Mouse (Mus musculus) heart, embryonic 14.5 days (tissue): ENCODE measurements at regions not wholly inside any gene's neighbourhood (a gene's known extent, or its start where the extent isn't known, plus 50 kb on each side); places are given as distances from the start of the nearest gene placed in this dataset.

Source experiments
- ATAC-seq: fragments of 200-750 bp; cut with Nextera tagmentation; 2 replicates; pipeline ENCODE4 v1.8.0; 2017; ENCODE audit warnings: low read depth, moderate TSS enrichment; ENCODE audit not compliant: insufficient number of reproducible peaks, insufficient read depth, low FRiP score
- H3K27ac ChIP-seq, 2 experiments: fragments of 200-500 bp in 1 of 2; fragments of 300-500 bp in 1 of 2; sonication (generic) in 1 of 2; replicated peaks in 1 of 2; 2 replicates each; pipeline ENCODE4 v1.5.1; 2012 to 2014; ENCODE audit warnings: low read depth in 2 of 2, low read length in 2 of 2, control low read depth in 1 of 2, mild to moderate bottlenecking in 1 of 2, mixed read lengths in 1 of 2; ENCODE audit not compliant: control insufficient read depth in 1 of 2, insufficient read depth in 1 of 2
- H3K27me3 ChIP-seq: fragments of 300-500 bp; sonication (generic); 2 replicates; pipeline ENCODE4 v1.6.1; 2014; ENCODE audit warnings: mild to moderate bottlenecking, low read length, control low read depth; ENCODE audit not compliant: control insufficient read depth, insufficient read depth
- H3K36me3 ChIP-seq: fragments of 300-500 bp; sonication (generic); 2 replicates; pipeline ENCODE4 v1.6.1; 2014; ENCODE audit warnings: mild to moderate bottlenecking, control low read depth, low read length, mixed read lengths; ENCODE audit not compliant: control insufficient read depth, insufficient read depth
- H3K4me1 ChIP-seq, 2 experiments: fragments of 200-500 bp in 1 of 2; fragments of 300-500 bp in 1 of 2; sonication (generic) in 1 of 2; 2 replicates each; pipeline ENCODE4 v1.6.1; 2012 to 2014; ENCODE audit warnings: low read length in 2 of 2, control low read depth in 1 of 2, mixed read lengths in 1 of 2; ENCODE audit not compliant: control insufficient read depth in 2 of 2, insufficient read depth in 2 of 2
- H3K4me2 ChIP-seq: fragments of 300-500 bp; sonication (generic); 2 replicates; pipeline ENCODE4 v1.6.1; 2014; ENCODE audit warnings: mild to moderate bottlenecking, low read length
- H3K4me3 ChIP-seq, 2 experiments: fragments of 200-500 bp in 1 of 2; fragments of 300-500 bp in 1 of 2; sonication (generic) in 1 of 2; 2 replicates each; pipeline ENCODE4 v1.5.1; 2012 to 2014; ENCODE audit warnings: low read length in 2 of 2, mild to moderate bottlenecking in 2 of 2, control low read depth in 1 of 2, low read depth in 1 of 2, moderate library complexity in 1 of 2; ENCODE audit not compliant: control insufficient read depth in 1 of 2, insufficient read depth in 1 of 2
- H3K9ac ChIP-seq: fragments of 300-500 bp; sonication (generic); 2 replicates; pipeline ENCODE4 v1.6.1; 2014; ENCODE audit warnings: mild to moderate bottlenecking, low read length
- H3K9me3 ChIP-seq: fragments of 300-500 bp; sonication (generic); 2 replicates; pipeline ENCODE4 v1.6.1; 2016; ENCODE audit warnings: low read length, control low read depth; ENCODE audit not compliant: control insufficient read depth
- WGBS: fragments of 180-500 bp; shearing (Covaris S2); extraction: QIAGEN DNeasy Blood & Tissue Kit; methylation state at CpG from one replicate; pipeline ENCODE4 v1.1.7; 2014; 5-methylcytosine and 5-hydroxymethylcytosine counted together

DNA sequence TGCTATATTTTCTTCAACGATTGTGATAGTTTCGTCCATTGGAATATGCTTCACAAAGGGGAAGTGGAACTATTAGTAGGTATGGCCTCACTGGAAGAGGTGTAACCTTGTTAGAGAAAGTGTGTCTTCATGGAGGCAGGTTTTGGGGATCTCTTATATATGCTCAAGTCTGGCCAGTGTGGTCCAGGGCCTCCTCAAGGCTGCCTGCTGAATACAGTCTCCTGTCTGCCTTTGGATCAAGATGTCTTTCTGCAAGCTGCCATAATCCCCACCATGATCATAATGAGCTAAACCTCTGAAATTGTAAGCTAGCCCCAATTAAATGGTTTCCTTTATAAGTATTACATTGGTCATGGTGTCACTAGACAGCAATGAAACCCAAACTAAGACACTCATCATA lies 384.3 kb downstream of the Btbd3 start:
- H3K4me2 ChIP-seq = no peak overlapping the region
- WGBS = 83% methylated on average over 2 of the region's 2 CpGs
- H3K4me3 ChIP-seq = no peak overlapping the region
- no peaks in the 10 kb centered on the region for H3K27me3 ChIP-seq
- H3K4me1 ChIP-seq = no peaks in the 10 kb centered on the region
- no peak overlapping the region for H3K9ac ChIP-seq
- no peak for ATAC-seq
- H3K36me3 ChIP-seq = no peaks in the 10 kb centered on the region
- no peaks in the 10 kb centered on the region for H3K9me3 ChIP-seq
- H3K27ac ChIP-seq = no peak overlapping the region

DNA sequence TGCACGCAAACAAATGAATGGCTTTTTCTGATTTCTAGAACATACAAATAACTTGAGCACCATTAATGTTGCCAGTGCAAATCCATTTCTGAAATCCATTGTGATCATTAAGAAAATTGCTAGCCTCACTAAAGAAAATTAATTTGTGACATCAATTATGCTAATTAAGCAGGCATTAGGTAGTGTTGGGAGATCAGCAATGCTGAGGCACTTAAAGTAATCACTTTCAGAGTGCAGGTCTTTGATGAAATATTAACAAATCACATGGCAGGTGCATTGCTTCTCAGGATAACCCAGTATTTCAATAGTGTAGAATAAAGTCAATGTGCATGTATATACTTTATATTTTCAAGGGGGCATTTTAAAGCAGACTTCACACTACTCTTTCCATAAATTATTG lies 385.0 kb downstream of the Btbd3 start:
- no peaks in the 10 kb centered on the region for H3K27me3 ChIP-seq
- H3K4me3 ChIP-seq = no peak overlapping the region
- WGBS = 86% methylated on average over 1 of the region's 1 CpGs
- ATAC-seq = no peak
- no peak overlapping the region for H3K4me2 ChIP-seq
- no peak overlapping the region for H3K27ac ChIP-seq
- no peak overlapping the region for H3K9ac ChIP-seq
- no peaks in the 10 kb centered on the region for H3K9me3 ChIP-seq
- no peaks in the 10 kb centered on the region for H3K36me3 ChIP-seq
- no peaks in the 10 kb centered on the region for H3K4me1 ChIP-seq

DNA sequence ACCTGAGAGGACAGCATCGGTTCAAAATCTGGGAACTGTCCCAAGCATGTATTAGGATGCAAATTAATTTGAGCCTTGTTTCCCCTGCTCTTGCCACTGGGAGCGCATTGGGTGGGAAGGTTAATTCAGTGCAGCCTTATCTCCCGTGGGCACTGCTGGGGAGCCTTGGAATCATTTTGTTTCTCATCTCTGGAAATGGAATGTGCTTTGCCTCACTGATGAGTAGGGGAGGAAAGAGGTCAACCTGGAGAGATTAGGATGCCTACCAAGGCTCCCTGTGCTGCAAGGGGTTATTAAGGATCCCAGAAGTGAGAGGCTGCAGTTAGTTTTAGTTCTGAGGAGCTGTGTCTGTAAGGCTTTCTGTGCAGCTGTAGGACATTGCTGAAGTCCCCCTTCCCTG lies 392.3 kb downstream of the Btbd3 start:
- Histone ChIP-seq H3K27me3 (no peaks in the 10 kb centered on the region), H3K4me1 (no peaks in the 10 kb centered on the region; a peak in 1 of 4 replicates)
- 47% methylated on average over 3 of the region's 3 CpGs for WGBS

DNA sequence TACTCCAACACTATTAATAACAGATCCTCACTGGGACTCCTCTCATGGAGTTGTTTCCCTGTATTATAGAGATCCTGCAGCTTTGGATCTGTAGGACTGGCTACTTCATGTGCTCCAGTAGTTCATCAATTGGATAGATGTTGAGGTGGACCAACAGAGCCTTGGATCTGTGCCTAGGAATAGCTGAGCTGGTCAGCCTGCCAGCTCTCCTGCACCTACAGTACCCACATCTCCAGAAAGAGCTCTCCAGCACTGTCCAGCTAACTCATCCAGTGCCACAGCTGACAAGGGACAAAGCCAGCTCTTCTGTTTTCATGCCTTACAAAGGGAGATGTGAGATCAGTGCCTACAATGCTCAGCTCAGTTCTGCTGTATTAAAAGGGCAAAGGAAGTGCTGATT lies 403.0 kb downstream of the Btbd3 start:
- Histone ChIP-seq H3K9ac (no peak overlapping the region), H3K4me3 (no peak overlapping the region), H3K27ac (no peak overlapping the region), H3K27me3 (no peaks in the 10 kb centered on the region), H3K4me2 (no peak overlapping the region), H3K4me1 (no peaks in the 10 kb centered on the region; a peak in 1 of 4 replicates), H3K9me3 (no peaks in the 10 kb centered on the region), H3K36me3 (no peaks in the 10 kb centered on the region)
- ATAC-seq = no peak

More for the DNA sequence above, 392.3 kb downstream of the Btbd3 start:
- Histone ChIP-seq H3K27ac (no peak overlapping the region), H3K9me3 (no peaks in the 10 kb centered on the region), H3K9ac (no peak overlapping the region), H3K36me3 (no peaks in the 10 kb centered on the region), H3K4me2 (no peak overlapping the region), H3K4me3 (no peak overlapping the region)
- ATAC-seq = no peak

DNA sequence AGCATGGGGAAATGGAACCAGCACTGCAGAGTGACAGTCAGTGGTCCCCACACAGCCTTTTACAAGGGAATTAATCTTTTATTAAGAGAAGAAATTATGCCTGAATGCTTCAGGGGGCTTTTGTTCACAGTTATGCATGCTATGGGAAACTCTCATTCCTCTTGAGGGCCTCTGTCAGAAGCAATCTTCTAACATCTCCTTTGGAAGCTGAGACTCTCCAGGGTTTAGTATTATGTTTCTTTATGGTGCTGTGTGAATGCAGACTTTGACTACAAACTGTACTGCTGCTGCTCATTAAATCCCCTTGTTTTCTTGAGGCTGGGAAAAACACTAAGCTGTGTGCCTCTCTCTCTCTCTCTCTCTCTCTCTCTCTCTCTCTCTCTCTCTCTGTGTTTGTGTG lies 413.9 kb downstream of the Btbd3 start:
- Histone ChIP-seq H3K36me3 (no peaks in the 10 kb centered on the region), H3K27me3 (no peaks in the 10 kb centered on the region), H3K9me3 (no peaks in the 10 kb centered on the region), H3K9ac (no peak overlapping the region), H3K4me1 (no peaks in the 10 kb centered on the region), H3K4me3 (no peak overlapping the region), H3K27ac (no peak overlapping the region), H3K4me2 (no peak overlapping the region)
- ATAC-seq = no peak

DNA sequence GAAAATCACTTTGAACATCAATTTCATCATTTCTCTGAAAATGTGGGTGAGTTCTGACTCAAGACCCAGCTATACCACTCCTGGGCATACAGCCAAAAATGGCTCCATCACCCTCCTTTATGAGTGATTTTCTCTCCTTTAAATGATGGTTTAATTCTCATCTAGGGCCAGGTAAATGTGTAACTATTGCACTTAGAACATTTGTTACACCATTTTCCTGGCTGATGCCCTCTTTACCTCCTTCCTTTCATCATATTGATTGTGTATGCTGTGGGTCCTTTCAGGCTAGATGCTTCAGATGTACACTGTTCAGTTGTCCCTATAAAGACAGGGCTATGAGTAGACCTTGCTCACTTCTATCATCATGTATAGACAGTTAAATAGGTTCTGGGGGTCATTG lies 418.4 kb downstream of the Btbd3 start:
- Histone ChIP-seq H3K9me3 (no peaks in the 10 kb centered on the region), H3K4me3 (no peak overlapping the region), H3K9ac (no peak overlapping the region), H3K4me1 (no peaks in the 10 kb centered on the region), H3K27ac (no peak overlapping the region), H3K36me3 (no peaks in the 10 kb centered on the region), H3K27me3 (no peaks in the 10 kb centered on the region), H3K4me2 (no peak overlapping the region)
- ATAC-seq = no peak

DNA sequence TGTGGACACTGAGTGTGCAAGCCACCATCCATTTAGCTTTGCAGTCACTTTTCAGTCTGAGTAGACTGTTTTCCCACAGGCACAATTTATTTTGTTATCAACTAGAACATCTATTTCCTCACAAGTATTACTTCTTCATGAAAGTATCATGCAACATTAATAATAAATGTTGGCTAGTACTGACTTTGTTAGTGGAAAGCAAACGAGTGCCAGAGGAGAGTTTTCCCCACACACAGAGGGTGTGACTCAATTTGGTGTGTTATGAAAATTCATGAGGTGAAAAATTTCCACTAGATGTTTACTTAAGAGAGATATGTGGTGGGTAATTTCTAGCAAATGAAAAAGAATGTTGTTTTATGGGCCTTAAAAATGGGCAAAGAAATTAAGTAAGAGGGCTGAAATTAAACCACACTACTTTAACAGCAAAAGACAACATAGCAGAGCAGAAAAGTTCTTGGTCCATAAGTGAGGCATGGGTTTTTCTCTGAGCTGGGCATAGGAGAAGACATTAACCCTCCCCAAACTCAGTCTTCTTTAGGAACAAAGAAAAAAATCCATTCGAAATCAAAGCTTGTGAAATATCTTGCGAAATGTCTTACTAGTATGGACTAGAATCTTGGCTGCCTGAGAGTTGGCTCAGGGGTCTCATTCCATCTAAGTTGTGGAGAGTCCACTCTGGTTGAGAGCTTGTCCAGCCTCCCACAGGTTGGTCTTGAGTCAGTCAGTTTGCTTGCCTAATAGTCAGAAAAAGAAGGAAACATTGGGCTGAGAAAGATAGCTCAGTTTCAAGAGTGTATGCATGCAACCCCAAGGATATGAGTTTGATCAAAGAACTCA lies 419.1 kb downstream of the Btbd3 start:
- Histone ChIP-seq H3K36me3 (no peaks in the 10 kb centered on the region), H3K27ac (no peak overlapping the region), H3K9ac (no peak overlapping the region), H3K4me1 (no peaks in the 10 kb centered on the region), H3K4me2 (no peak overlapping the region), H3K4me3 (no peak overlapping the region), H3K27me3 (no peaks in the 10 kb centered on the region), H3K9me3 (no peaks in the 10 kb centered on the region)
- ATAC-seq = no peak
- 69% methylated on average over 3 of the region's 3 CpGs for WGBS
